Mouse (Mus musculus): ENCODE measurements around the gene Ppp5c. TPM values are rescaled to one million over a fixed set of nuclear protein-coding genes. Genes with fewer than 3 reads are reported as not detected.

The Ppp5c gene
- polyA plus RNA-seq, 1 experiment: 212 TPM

- H3K36me3 ChIP-seq (ENCODE audit: control insufficient read depth, insufficient read depth, low read length): peaks cover 22% of the 10 kb centered on the region
- H3K27ac ChIP-seq (ENCODE audit: insufficient read depth, low read length): peak overlapping the region; percentile 87
- WGBS: 28% methylated on average over 10 of the region's 10 CpGs
- no peaks in the 10 kb centered on the region for H3K27me3 ChIP-seq (ENCODE audit: control insufficient read depth, insufficient read depth, low read length)
- no peak; the same call in 1 of the 2 replicates for TF ChIP-seq POLR2A (IDR thresholded peaks at IDR 0.05; ENCODE audit: low read depth, low read length)
- no peak for TF ChIP-seq CTCF (IDR thresholded peaks at IDR 0.05; ENCODE audit: extremely low read depth, insufficient read depth, insufficient read length, insufficient replicate concordance)
- peaks cover 40% of the 10 kb centered on the region for H3K4me1 ChIP-seq (ENCODE audit: control insufficient read depth, insufficient read depth, insufficient read length)
- H3K4me3 ChIP-seq (ENCODE audit: extremely low read depth, insufficient read depth, insufficient read length): peak overlapping the region; percentile 51
- DNase-seq (ENCODE audit: low read depth in 1 of 2, low spot score in 2 of 2): peak; percentile 9 to 66
These were observed 2.8 kb downstream of the Ppp5c start for GRCm38 (mm10) chr7:17024814-17025504.

- no peak for TF ChIP-seq POLR2A (IDR thresholded peaks at IDR 0.05; ENCODE audit: low read depth, low read length)
- no peak for TF ChIP-seq CTCF (IDR thresholded peaks at IDR 0.05; ENCODE audit: extremely low read depth, insufficient read depth, insufficient read length, insufficient replicate concordance)
- peak overlapping the region; percentile 87 for H3K27ac ChIP-seq (ENCODE audit: insufficient read depth, low read length)
- WGBS: 23% methylated on average over 6 of the region's 6 CpGs
- H3K4me1 ChIP-seq (ENCODE audit: control insufficient read depth, insufficient read depth, insufficient read length): peaks cover 40% of the 10 kb centered on the region
- no peak for DNase-seq (ENCODE audit: low read depth in 1 of 2, low spot score in 2 of 2)
- H3K27me3 ChIP-seq (ENCODE audit: control insufficient read depth, insufficient read depth, low read length): no peaks in the 10 kb centered on the region
- peaks cover 25% of the 10 kb centered on the region for H3K36me3 ChIP-seq (ENCODE audit: control insufficient read depth, insufficient read depth, low read length)
- H3K4me3 ChIP-seq (ENCODE audit: extremely low read depth, insufficient read depth, insufficient read length): peak overlapping the region; percentile 51
These were observed 3.6 kb downstream of the Ppp5c start for GRCm38 (mm10) chr7:17024141-17024540.

- 35% methylated on average over 4 of the region's 4 CpGs for WGBS
These were observed 4.0 kb downstream of the Ppp5c start for GRCm38 (mm10) chr7:17023701-17024100.

GRCm38 (mm10) chr7:17022176-17022575 lies 5.5 kb downstream of the Ppp5c start:
- WGBS: 98% methylated on average over 15 of the region's 15 CpGs
- no peaks in the 10 kb centered on the region for H3K27me3 ChIP-seq (ENCODE audit: control insufficient read depth, insufficient read depth, low read length)
- no peak overlapping the region for H3K27ac ChIP-seq (ENCODE audit: insufficient read depth, low read length)
- no peak overlapping the region for H3K4me3 ChIP-seq (ENCODE audit: extremely low read depth, insufficient read depth, insufficient read length)
- H3K4me1 ChIP-seq (ENCODE audit: control insufficient read depth, insufficient read depth, insufficient read length): peaks cover 40% of the 10 kb centered on the region
- no peak for TF ChIP-seq POLR2A (IDR thresholded peaks at IDR 0.05; ENCODE audit: low read depth, low read length)
- no peak for TF ChIP-seq CTCF (IDR thresholded peaks at IDR 0.05; ENCODE audit: extremely low read depth, insufficient read depth, insufficient read length, insufficient replicate concordance)
- H3K36me3 ChIP-seq (ENCODE audit: control insufficient read depth, insufficient read depth, low read length): peaks cover 31% of the 10 kb centered on the region
- no peak for DNase-seq (ENCODE audit: low read depth in 1 of 2, low spot score in 2 of 2)

More at GRCm38 (mm10) chr7:17023701-17024100, 4.0 kb downstream of the Ppp5c start:
- Histone ChIP-seq H3K36me3 (ENCODE audit: control insufficient read depth, insufficient read depth, low read length) (peaks cover 25% of the 10 kb centered on the region), H3K4me3 (ENCODE audit: extremely low read depth, insufficient read depth, insufficient read length) (peak overlapping the region; percentile 51), H3K27ac (ENCODE audit: insufficient read depth, low read length) (peak overlapping the region; percentile 87), H3K27me3 (ENCODE audit: control insufficient read depth, insufficient read depth, low read length) (no peaks in the 10 kb centered on the region), H3K4me1 (ENCODE audit: control insufficient read depth, insufficient read depth, insufficient read length) (peaks cover 40% of the 10 kb centered on the region)
- DNase-seq (ENCODE audit: low read depth in 1 of 2, low spot score in 2 of 2): no peak
- TF ChIP-seq CTCF (IDR thresholded peaks at IDR 0.05; ENCODE audit: extremely low read depth, insufficient read depth, insufficient read length, insufficient replicate concordance) (no peak), POLR2A (IDR thresholded peaks at IDR 0.05; ENCODE audit: low read depth, low read length) (no peak)

- no peaks in the 10 kb centered on the region for H3K27me3 ChIP-seq (ENCODE audit: control insufficient read depth, insufficient read depth, low read length)
- no peak overlapping the region for H3K4me3 ChIP-seq (ENCODE audit: extremely low read depth, insufficient read depth, insufficient read length)
- peaks cover 16% of the 10 kb centered on the region; the same call in 1 of the 2 replicates for H3K4me1 ChIP-seq (ENCODE audit: control insufficient read depth, insufficient read depth, insufficient read length)
- H3K36me3 ChIP-seq (ENCODE audit: control insufficient read depth, insufficient read depth, low read length): peaks cover 46% of the 10 kb centered on the region
- DNase-seq (ENCODE audit: low read depth in 1 of 2, low spot score in 2 of 2): no peak
- TF ChIP-seq POLR2A (IDR thresholded peaks at IDR 0.05; ENCODE audit: low read depth, low read length): no peak
- TF ChIP-seq CTCF (IDR thresholded peaks at IDR 0.05; ENCODE audit: extremely low read depth, insufficient read depth, insufficient read length, insufficient replicate concordance): no peak
- WGBS: 91% methylated on average over 7 of the region's 7 CpGs
- no peak overlapping the region for H3K27ac ChIP-seq (ENCODE audit: insufficient read depth, low read length)
These were observed 8.1 kb downstream of the Ppp5c start for GRCm38 (mm10) chr7:17019426-17020166.

- peaks cover 59% of the 10 kb centered on the region for H3K36me3 ChIP-seq (ENCODE audit: control insufficient read depth, insufficient read depth, low read length)
- H3K4me1 ChIP-seq (ENCODE audit: control insufficient read depth, insufficient read depth, insufficient read length): no peaks in the 10 kb centered on the region
- TF ChIP-seq CTCF (IDR thresholded peaks at IDR 0.05; ENCODE audit: extremely low read depth, insufficient read depth, insufficient read length, insufficient replicate concordance) (no peak), POLR2A (IDR thresholded peaks at IDR 0.05; ENCODE audit: low read depth, low read length) (no peak)
- 68% methylated on average over 2 of the region's 2 CpGs for WGBS
- no peak overlapping the region for H3K4me3 ChIP-seq (ENCODE audit: extremely low read depth, insufficient read depth, insufficient read length)
- DNase-seq (ENCODE audit: low read depth in 1 of 2, low spot score in 2 of 2): no peak
- no peaks in the 10 kb centered on the region for H3K27me3 ChIP-seq (ENCODE audit: control insufficient read depth, insufficient read depth, low read length)
- H3K27ac ChIP-seq (ENCODE audit: insufficient read depth, low read length): no peak overlapping the region
These were observed 9.8 kb downstream of the Ppp5c start for GRCm38 (mm10) chr7:17017921-17018320.
